Mouse (Mus musculus): ENCODE data around the gene Orc1.

The Orc1 gene

DNA sequence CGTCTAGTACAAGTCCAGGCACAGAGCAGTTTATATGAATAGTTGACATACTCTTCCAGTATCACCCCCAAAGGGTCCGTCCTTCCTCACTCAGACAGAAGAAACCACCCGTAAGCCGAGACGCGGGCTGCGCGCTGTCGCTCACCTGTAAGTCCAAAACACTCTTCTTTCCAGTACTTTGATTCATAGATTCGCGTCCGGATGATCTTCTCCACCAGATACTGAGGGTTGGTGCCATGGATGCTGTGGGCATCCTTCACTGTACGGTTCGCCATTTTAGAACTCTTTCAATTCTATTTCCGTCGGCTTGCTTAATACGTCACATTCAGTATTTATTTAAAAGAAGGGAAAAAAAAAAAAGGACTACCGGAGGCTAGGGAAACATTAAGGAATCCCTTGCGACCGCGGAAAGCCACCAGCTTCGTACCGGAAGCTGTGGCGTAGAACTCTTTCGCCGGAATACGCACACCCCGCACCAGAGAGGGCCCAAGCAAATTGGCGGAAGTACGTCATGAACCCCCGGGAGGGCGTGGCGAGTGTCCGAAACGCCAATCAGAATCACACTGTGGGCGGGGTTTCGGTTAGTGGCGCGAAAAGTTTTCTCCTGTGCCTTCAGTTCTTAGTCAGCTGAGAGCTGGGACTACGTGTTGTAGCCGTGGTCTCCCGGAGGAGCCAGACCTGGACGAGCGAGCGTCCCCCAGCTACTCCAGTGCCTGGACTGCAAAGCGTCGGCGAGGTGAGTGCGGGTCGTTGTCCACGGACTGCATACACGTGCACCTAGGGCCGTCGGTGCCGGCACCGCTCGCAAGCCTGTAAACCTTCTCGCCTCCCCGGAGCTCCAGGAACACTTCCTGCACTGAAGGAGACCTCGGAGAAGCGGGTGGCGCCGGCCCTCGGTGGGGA lies at the start of gene Orc1, which contains the start of gene Prpf38a:
Gene Orc1, plus strand, starts transcription at position 584 of the 903 bp plus-strand sequence.
Gene Prpf38a, minus strand, starts transcription at position 497 of the 903 bp plus-strand sequence.
- peak; percentile 100 for ATAC-seq (ENCODE audit: low TSS enrichment)

DNA sequence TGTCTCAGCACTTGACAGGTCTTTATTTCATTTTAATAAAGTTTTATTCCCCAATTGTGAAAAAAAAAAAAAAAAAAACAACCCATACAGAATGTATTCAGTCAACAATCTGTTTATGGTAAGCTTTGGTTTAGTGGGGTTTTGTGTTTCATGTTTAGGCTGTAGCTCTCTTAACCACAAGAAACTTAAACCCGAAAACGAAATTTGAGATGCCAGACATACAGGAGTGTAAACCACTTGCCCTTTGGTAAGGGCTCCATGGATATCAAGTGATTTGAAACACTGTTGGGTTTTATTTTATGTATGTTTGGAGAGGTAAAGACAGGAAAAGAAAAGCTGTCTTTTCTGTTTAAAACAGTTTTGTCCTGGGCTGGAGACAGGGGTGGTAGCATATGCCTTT lies 39.5 kb upstream of the Orc1 start:
- no peak for ATAC-seq (ENCODE audit: low TSS enrichment)

GRCm38 (mm10) chr4:108565026-108565425 lies 14.2 kb upstream of the Orc1 start:
- no peak for ATAC-seq (ENCODE audit: low TSS enrichment)

DNA sequence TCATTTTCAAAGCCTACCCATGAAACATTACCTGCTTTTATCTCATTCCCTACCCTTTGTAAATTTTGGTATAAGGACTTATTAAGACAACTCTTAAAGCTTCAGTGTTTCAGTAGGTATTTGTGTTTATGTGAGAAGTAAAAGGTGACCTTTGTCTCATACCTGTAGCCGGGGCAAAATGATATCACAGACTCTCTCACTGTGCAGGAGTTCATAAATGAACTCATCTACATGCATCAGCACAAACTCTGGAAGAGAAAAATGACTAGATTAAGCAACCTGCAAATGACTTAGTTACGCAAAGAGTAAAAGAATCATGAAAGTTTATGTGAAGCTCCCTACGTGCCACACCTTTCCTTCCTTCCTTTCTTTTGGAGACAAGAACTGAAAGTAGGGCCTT lies 6.6 kb upstream of the Orc1 start:
- no peak for ATAC-seq (ENCODE audit: low TSS enrichment)

- no peak for ATAC-seq (ENCODE audit: low TSS enrichment)
Measured at GRCm38 (mm10) chr4:108579743-108580411, 654 bp downstream of the Orc1 start.

- no peak for ATAC-seq (ENCODE audit: low TSS enrichment)
Measured at GRCm38 (mm10) chr4:108593376-108593775, 14.2 kb downstream of the Orc1 start.

GRCm38 (mm10) chr4:108595785-108596184 lies 16.6 kb downstream of the Orc1 start:
- ATAC-seq (ENCODE audit: low TSS enrichment) = no peak

DNA sequence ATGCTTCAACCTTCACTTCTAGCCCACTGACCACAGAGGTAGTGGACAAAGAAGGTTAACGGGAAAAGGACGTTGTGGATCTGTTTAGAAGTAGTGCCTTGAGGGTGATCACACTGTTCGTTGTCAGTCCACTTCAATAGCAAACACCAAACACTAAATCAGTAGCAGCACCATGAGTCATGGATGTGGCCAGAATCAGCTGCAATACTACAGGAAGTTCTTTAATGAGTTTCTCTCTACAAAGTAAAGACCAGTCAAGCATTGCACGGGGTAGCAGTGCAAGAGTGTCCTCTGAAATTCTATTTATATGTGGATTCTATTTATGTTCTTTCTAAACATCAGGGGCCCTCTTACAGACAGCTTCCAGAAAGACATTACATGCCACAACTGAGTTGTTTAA lies 19.1 kb downstream of the Orc1 start:
- no peak for ATAC-seq (ENCODE audit: low TSS enrichment)

DNA sequence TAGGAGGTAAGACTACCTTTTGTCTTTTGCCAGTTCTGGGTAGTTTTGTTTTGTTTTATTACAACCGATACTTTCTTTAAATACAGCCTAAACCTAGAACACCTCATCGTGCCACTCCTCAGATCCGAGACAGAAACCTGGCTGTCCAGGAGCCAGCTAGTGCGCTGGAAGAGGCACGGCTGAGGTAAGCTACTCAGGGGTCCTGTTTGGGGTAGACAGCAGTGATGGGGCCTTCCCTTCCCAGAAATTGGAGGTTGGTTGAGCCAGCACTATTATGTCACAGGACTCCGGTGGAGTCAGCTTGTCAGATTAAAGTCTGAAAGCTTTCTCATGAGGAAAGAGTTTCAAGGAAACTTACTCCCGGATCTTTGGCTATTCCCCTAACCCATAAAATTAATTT lies 22.6 kb downstream of the Orc1 start:
- no peak for ATAC-seq (ENCODE audit: low TSS enrichment)

DNA sequence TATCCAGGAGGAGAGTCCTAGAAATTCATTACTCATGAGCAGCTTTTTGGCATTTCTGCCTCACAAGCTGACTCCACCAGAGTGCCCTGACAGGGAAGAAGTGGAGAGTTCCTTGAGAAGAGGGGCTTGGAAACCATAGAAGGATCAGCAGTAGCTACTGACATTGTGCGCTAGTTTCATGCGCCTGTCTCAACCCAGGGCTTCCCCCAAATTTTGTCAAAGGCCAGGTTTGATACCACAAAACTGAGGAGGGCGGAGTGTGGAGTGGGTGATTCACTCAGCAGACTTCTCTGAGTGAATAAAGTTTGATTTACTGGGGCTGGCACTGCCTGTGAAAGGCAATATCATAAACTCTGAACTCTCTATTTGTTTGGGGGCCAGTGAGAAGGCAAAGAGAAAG lies 29.4 kb downstream of the Orc1 start:
- ATAC-seq (ENCODE audit: low TSS enrichment) = no peak

DNA sequence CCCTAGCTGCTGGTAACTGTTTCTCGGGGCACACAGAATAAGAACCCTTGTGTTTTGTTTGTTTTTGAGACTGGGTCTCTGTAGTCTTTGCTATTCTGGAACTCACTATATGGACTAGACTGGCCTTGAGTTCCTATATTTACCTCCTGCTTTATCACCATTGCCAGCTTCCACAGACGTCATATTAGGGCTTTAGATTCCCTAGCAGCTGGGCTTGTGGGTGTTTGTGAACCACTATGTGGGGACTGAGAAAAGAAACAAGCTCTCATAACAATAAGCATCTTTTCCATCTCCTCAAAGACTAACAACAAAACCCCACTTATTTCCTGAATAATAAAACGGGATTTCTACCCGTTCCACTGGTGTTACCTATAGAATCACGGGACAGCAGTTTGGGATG lies 31.7 kb downstream of the Orc1 start:
- ATAC-seq (ENCODE audit: low TSS enrichment) = peak; percentile 47; the same call in 1 of the 2 replicates

GRCm38 (mm10) chr4:108618586-108618985 lies 39.4 kb downstream of the Orc1 start:
- ATAC-seq (ENCODE audit: low TSS enrichment) = no peak

- peak; percentile 34 for ATAC-seq (ENCODE audit: low TSS enrichment)
Measured at GRCm38 (mm10) chr4:108619165-108619564, 39.9 kb downstream of the Orc1 start.

DNA sequence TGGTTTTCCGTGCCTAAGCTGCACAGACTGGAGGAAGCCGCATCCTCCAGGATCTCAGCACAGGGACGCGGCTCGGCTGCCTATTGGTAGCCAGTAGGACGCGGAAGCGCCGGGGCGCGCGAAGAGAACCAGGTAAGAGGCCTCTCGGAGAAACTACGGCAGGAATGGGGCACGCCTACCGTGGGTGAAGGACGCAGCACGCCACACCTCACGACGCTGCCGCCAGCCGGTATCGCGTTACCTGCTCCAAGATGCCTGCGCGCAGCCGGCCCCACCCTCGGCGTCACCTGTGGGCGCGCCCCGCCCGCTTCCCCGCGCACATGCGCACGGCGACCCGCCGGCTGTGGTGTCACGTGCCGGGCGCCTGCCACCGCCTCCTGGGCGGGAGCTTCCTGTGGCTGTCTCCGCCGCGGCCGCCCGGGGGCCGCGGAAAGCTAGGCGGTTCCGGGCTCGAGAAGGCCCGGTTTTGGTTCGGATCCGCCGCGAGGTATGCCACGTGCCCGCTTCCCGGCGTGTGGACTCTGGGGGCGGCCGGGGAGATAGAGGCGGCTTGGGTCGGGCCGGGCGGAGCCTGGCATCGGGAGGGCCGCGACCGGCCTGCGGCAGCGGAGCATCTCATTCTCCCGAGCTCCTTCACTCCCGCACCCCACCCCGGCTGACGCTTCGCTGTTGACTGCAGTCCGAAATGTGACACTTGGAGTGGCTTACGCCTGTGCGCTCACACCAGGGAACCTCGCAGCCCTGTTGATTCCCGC lies 40.5 kb downstream of the Orc1 start, which contains the start of gene Cc2d1b:
Gene Cc2d1b, plus strand, starts transcription at position 354 of the 755 bp plus-strand sequence.
- ATAC-seq (ENCODE audit: low TSS enrichment) = peak; percentile 84

DNA sequence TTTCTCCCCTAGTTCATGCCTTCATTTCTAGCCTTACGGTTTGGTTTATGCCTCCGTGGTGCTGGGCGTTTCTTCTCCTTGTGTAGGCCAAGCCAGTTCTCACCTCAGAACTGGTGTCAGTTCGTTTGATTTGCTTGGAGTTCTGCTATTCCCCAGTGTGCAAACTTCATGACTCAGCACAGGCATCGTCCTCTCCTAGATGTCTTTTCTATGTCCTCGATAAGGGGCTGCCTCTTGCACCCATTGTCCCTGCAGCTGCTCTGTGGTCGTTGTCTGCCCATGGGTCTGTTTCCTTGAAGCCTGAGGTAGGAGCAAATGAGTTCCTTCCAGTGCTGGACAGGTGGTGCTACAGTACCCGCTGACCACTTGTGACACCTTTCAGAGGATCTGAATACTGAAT lies 41.3 kb downstream of the Orc1 start:
- ATAC-seq (ENCODE audit: low TSS enrichment) = peak; percentile 15; the same call in 1 of the 2 replicates

DNA sequence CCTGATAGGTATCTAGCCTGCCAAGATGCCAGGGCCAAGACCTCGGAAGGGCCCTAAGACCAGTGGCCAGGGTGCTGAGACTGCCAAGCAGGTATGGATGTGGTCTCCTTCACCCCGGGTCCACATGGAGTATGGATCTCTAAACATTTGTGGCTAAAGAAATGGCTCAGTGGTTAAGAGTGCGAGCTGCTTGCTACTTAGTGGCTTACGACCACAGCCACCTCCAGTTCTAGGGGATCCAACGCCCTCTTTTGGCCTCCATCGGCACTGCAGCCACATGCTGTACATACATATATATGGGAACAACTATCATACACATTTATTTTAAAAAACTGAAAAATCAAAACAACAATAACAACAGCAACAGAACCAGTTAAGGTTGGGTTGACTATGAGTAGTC lies 42.3 kb downstream of the Orc1 start:
- no peak for ATAC-seq (ENCODE audit: low TSS enrichment)

DNA sequence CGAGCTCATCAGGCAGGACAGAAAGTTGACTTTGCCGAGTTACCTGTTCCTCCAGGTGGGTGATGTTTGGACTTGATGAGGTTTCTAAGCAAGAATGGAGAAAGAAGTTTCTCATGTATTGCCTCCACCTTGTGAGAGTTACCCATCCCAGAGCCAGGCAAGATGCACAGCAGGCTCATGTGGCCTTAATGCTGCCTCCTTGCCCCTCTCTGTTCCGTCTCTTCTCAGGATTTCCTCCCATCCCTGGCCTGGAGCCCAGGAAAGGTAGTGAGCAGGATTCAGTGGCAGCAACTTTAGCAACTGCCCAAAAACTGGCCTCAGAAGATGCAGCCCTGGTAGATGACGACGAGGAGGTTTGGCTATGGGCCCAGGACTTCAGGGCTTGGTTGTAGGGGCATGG lies 47.8 kb downstream of the Orc1 start:
- no peak for ATAC-seq (ENCODE audit: low TSS enrichment)

DNA sequence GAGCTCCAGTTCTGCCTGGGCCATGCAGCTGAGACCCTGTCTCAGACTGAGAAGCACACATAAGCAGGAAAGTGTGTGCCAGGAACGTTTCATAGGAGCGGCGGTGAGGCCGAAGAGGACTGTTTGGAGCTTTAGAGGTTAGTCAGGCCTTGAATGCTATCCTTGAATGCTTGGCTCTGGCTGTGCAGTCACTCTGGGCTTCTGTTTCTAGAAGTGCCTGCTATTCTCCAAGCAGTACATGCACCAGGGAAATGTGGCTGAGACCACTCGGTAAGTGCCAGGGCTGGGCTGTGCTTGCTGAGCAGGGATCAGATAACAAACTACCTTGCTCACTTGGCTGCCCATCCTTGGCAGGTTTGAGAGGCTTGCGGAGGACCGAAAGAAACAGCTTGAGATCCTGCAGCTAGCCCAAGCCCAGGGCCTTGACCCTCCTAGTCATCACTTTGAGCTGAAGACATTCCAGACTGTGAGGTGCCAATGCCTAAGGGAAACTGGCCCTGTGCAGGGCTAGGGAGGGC lies 50.2 kb downstream of the Orc1 start:
- ATAC-seq (ENCODE audit: low TSS enrichment) = no peak

- ATAC-seq (ENCODE audit: low TSS enrichment) = no peak
Measured at GRCm38 (mm10) chr4:108630096-108630495, 50.9 kb downstream of the Orc1 start.

DNA sequence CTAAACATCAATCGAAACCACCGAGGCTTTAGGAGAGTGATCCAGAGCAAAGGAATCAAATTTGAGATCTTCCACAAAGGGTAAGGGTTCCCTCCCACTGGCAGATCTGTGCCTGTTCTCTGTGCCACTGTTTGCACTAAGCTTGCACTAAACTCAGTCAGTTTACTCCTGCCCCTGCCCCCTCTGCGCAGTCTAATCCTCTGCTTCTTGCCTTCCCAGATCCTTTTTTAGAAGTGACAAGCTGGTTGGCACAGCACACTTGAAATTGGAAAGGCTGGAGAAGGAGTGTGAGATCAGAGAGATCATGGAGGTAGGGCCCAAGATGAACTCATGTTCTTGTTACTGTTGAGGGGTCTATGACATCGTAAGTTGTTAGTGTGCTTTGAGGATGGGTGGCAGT lies 52.4 kb downstream of the Orc1 start:
- ATAC-seq (ENCODE audit: low TSS enrichment) = peak; percentile 42

- ATAC-seq (ENCODE audit: low TSS enrichment) = no peak
Measured at GRCm38 (mm10) chr4:108633703-108634102, 54.5 kb downstream of the Orc1 start.

DNA sequence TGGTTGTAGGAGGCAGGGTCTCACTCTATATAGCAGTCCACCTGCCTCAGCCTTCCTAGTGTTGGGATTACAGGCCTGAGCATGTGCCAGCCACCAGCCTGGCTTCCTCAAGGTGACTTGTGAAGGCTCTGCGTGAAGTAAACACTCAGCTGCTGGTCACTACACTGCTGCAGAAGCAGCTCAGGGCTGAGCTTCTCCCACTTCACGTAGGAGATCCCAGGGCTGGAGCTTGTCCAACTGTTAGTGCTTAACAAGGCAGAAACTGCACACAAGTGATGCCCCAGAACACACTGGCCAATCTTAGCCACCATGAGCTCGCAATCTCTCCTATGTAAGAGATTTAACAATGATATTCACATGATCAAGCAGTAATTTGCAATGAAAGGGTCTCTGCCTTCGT lies 55.5 kb downstream of the Orc1 start:
- no peak for ATAC-seq (ENCODE audit: low TSS enrichment)
